Mouse (Mus musculus) heart, postnatal 14 days (tissue): Measurements from ENCODE around the gene B4galt4. TPM values are rescaled to one million over a fixed set of nuclear protein-coding genes. Genes with fewer than 3 reads are reported as not detected.
"Not testable (repeated sequence)": the region's sequence is repeated elsewhere in the genome, so short reads cannot be mapped to it uniquely, and the experiment has no call there.

ENCODE experiments used
- DNase-seq, 2 experiments: peaks; one replicate each; pipeline ENCODE4 v3.0.0; 2021 to 2022
- intact Hi-C: fragments of 180-260 bp; cut with DNase I; formaldehyde crosslinking; loops from one replicate; pipeline ENCODE4 v1.15.1; 2025
- long read RNA-seq, 2 experiments: library from polyadenylated mRNA; stranded (forward); transcript quantifications; one replicate each; pipeline ENCODE4 v2.0.0; 2021
- total RNA-seq, 2 experiments: library from RNA; stranded (reverse); gene quantifications; 2 replicates each; pipeline ENCODE4 v1.2.3; 2021

The B4galt4 gene
- 10 to 100 TPM; 12.0 to 14.3 TPM for total RNA-seq
- long read RNA-seq, experiment 1, transcript B4galt4-201 (7 exons, 2,304 nt), result major isoform, 14 of 26 reads
- long read RNA-seq, experiment 1, transcript B4galt4-205 (7 exons, 2,168 nt), result minor isoform, 5 of 26 reads
- long read RNA-seq, experiment 1, partial matches to known transcripts, result 4 of 26 reads
- long read RNA-seq, experiment 1, other reads (novel, unspliced or antisense), result 3 of 26 reads
- long read RNA-seq, experiment 2, transcript B4galt4-201 (7 exons, 2,304 nt), result major isoform, 6 of 15 reads
- long read RNA-seq, experiment 2, partial matches to known transcripts, result 2 of 15 reads
- long read RNA-seq, experiment 2, other reads (novel, unspliced or antisense), result 2 of 15 reads

- intact Hi-C loops, result loop anchor here (2.0 kb wide), 1 partner anchor 71 kb away; no protein-coding TSS in a partner anchor
- peak; percentile 85 to 89 for DNase-seq
Measured at GRCm38 (mm10) chr16:38742113-38742658, at the start of gene B4galt4. TSS of gene B4galt4 (plus strand) at chr16:38742264.

- DNase-seq, result no peak
- intact Hi-C loops, result no loop called here
Measured at GRCm38 (mm10) chr16:38694906-38695540, 47.0 kb upstream of the B4galt4 start.

GRCm38 (mm10) chr16:38695557-38695956 is 46.5 kb upstream of the B4galt4 start:
- DNase-seq, result no peak
- intact Hi-C loops, result no loop called here

GRCm38 (mm10) chr16:38697611-38698010 is 44.5 kb upstream of the B4galt4 start:
- DNase-seq, result no peak
- intact Hi-C loops, result no loop called here

- intact Hi-C loops, result loop anchor here (10.0 kb wide), 1 partner anchor 76 kb away; no protein-coding TSS in a partner anchor
Measured at GRCm38 (mm10) chr16:38700392-38701162, 41.5 kb upstream of the B4galt4 start.

GRCm38 (mm10) chr16:38701492-38702185 is 40.4 kb upstream of the B4galt4 start:
- intact Hi-C loops, result loop anchor here (10.0 kb wide), 1 partner anchor 77 kb away; no protein-coding TSS in a partner anchor
- DNase-seq, result no peak

More at GRCm38 (mm10) chr16:38700392-38701162, 41.5 kb upstream of the B4galt4 start:
- DNase-seq, result peak; percentile 33 to 48

- intact Hi-C loops, result loop anchor here (10.0 kb wide), 1 partner anchor 78 kb away; no protein-coding TSS in a partner anchor
- no peak for DNase-seq
Measured at GRCm38 (mm10) chr16:38702316-38702715, 39.7 kb upstream of the B4galt4 start.

GRCm38 (mm10) chr16:38703501-38703900 is 38.6 kb upstream of the B4galt4 start:
- intact Hi-C loops, result loop anchor here (10.0 kb wide), 1 partner anchor 79 kb away; no protein-coding TSS in a partner anchor
- DNase-seq, result no peak

GRCm38 (mm10) chr16:38705531-38706281 is 36.4 kb upstream of the B4galt4 start:
- DNase-seq, result no peak
- intact Hi-C loops, result loop anchor here (10.0 kb wide), 1 partner anchor 81 kb away; no protein-coding TSS in a partner anchor

GRCm38 (mm10) chr16:38706782-38707181 is 35.3 kb upstream of the B4galt4 start:
- intact Hi-C loops, result loop anchor here (10.0 kb wide), 1 partner anchor 82 kb away; no protein-coding TSS in a partner anchor
- DNase-seq, result no peak

- intact Hi-C loops, result loop anchor here (10.0 kb wide), 1 partner anchor 84 kb away; no protein-coding TSS in a partner anchor
- DNase-seq, result no peak
Measured at GRCm38 (mm10) chr16:38708962-38709520, 33.0 kb upstream of the B4galt4 start.

- intact Hi-C loops, result no loop called here
- DNase-seq, result no peak
Measured at GRCm38 (mm10) chr16:38711245-38711644, 30.8 kb upstream of the B4galt4 start.

- no peak for DNase-seq
- intact Hi-C loops, result no loop called here
Measured at GRCm38 (mm10) chr16:38712105-38712504, 30.0 kb upstream of the B4galt4 start.

- intact Hi-C loops, result no loop called here
- peak; percentile 89 to 92 for DNase-seq
Measured at GRCm38 (mm10) chr16:38712581-38713403, 29.3 kb upstream of the B4galt4 start, which contains the start of gene Arhgap31. TSS of gene Arhgap31 (minus strand) at chr16:38713274.

GRCm38 (mm10) chr16:38713404-38714258 is 28.4 kb upstream of the B4galt4 start:
- no peak for DNase-seq
- intact Hi-C loops, result no loop called here

GRCm38 (mm10) chr16:38714259-38714526 is 27.9 kb upstream of the B4galt4 start:
- intact Hi-C loops, DNase-seq: not testable (repeated sequence)

- intact Hi-C loops, result loop anchor here (10.0 kb wide), 1 partner anchor 187 kb away; no protein-coding TSS in a partner anchor
- DNase-seq, result no peak
Measured at GRCm38 (mm10) chr16:38721377-38721776, 20.7 kb upstream of the B4galt4 start.
